Mouse (Mus musculus): ENCODE results near the gene Rex1bd.

Rex1bd gene

DNA sequence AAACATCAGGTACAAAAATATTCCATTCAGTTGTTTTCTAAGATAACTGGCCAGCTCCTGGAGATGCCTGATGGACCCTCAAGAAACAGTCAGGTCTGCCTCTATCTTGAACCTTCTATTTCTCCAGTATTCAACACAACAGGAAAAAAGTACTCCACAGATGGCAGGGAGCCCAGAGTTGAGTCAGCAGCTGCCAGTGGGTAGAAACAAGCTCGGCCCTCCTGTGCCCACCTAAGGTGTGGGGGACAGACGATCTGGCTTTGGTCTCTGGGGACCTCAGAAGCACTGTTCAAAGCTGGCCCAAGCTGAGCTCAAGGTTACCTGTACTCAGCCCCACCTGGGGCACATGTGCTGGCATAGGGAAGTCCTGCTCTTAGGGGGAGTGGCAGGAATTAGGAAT is 6.9 kb upstream of the Rex1bd start:
- ChIA-PET POLR2A (interaction anchor here (0.5 to 33.4 kb wide), 9 partner anchors 8 to 264 kb away, joined by 3 to 844 read pairs (median 4); partner anchors contain the start of genes Fkbp8 (in 3 of the 4), Kxd1 (in 3 of the 4) and Ell (in 2 of the 4)), CTCF (interaction anchor here in 1 of 4 experiments (0.6 to 0.7 kb wide), 2 partner anchors 22 to 153 kb away, joined by 3 read pairs; no protein-coding TSS in a partner anchor)

DNA sequence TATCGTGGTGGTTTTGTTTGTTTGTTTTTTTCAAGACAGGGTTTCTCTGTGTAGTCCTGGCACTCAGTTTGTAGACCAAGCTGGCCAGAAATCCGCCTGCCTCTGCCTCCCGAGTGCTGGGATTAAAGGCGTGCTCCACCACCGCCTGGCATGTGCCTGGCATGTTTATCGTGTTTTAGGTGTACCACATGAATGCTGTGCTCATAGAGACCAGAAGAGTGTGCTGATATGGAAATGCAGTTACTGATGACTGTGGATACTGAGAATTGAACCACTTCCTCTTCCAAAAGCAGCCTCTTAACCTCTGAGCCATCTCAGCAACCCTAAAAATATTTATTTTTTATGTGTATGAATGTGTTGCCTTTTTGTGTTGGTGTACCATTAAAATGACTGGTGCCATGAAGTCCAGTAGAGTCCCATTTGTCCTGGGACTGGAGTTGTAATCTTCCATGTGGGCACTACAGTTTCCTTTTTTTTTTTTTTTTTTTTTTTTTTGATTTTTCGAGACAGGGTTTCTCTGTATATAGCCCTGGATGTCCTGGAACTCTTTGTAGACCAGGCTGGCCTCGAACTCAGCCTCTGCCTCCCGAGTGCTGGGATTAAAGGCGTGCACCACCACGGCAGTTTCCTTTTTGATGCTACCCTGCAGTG is 5.8 kb upstream of the Rex1bd start:
- CTCF ChIA-PET: no interaction called here
- POLR2A ChIA-PET: interaction anchor here in 3 of 4 experiments (0.6 to 33.4 kb wide), 17 partner anchors 9 to 610 kb away, joined by 3 to 844 read pairs (median 7); partner anchors contain the start of genes Ell (in 2 of the 3), Fkbp8 (in 2 of the 3), Kxd1 (in 2 of the 3) and Klhl26 (in 1 of the 3)

GRCm38 (mm10) chr8:70511770-70512169 is 5.2 kb upstream of the Rex1bd start:
- ChIA-PET POLR2A (interaction anchor here (0.6 to 33.4 kb wide), 51 partner anchors 8 to 609 kb away, joined by 3 to 844 read pairs (median 4); partner anchors contain the start of genes Fkbp8 (in 4 of the 4), Kxd1 (in 4 of the 4), Ell (in 2 of the 4) and Jund (in 2 of the 4)), CTCF (interaction anchor here in 2 of 4 experiments (0.7 to 0.9 kb wide), 3 partner anchors 9 to 175 kb away, joined by 3 to 4 read pairs (median 4); partner anchors contain the start of genes Fkbp8 (in 1 of the 2) and Kxd1 (in 1 of the 2))

DNA sequence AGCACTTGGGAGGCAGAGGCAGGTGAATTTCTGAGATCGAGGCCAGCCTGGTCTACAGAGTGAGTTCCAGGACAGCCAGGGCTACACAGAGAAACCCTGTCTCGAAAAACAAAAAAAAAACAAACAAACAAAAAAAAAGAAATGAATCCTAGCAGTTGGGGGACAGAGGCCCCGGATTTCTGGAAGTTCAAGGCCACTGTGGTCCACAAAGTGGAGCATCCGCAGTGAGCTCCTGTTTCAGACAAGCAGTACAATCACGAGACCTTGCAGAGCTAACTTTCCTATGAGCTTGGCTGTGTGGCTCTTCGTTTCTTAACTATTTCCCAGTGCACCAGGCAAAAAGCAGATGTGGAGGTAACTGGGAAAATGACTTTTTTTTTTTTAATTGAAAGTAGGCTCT is 4.6 kb upstream of the Rex1bd start:
- POLR2A ChIA-PET: interaction anchor here (0.6 to 33.4 kb wide), 66 partner anchors 9 to 609 kb away, joined by 3 to 844 read pairs (median 4); partner anchors contain the start of genes Fkbp8 (in 4 of the 4), Kxd1 (in 4 of the 4), Ell (in 3 of the 4) and Jund (in 2 of the 4)

GRCm38 (mm10) chr8:70510228-70510915 is 3.8 kb upstream of the Rex1bd start, which contains the start of gene Uba52:
Uba52 (minus strand) TSS chr8:70510801.
- POLR2A ChIA-PET: interaction anchor here (0.5 to 33.4 kb wide), 89 partner anchors 8 to 1208 kb away, joined by 3 to 844 read pairs (median 4); partner anchors contain the start of genes Ell (in 4 of the 4), Fkbp8 (in 4 of the 4), Kxd1 (in 4 of the 4) and Lsm4 (in 3 of the 4)
- CTCF ChIA-PET: interaction anchor here in 2 of 4 experiments (0.5 to 1.5 kb wide), 5 partner anchors 34 to 1920 kb away, joined by 3 to 5 read pairs (median 4); partner anchors contain the start of gene Klhl26 (in 1 of the 2)

More for the DNA sequence above, 4.6 kb upstream of the Rex1bd start:
- CTCF ChIA-PET: interaction anchor here (0.6 to 0.9 kb wide), 6 partner anchors 10 to 178 kb away, joined by 3 to 4 read pairs (median 4); partner anchors contain the start of genes Fkbp8 (in 1 of the 4), Klhl26 (in 1 of the 4) and Kxd1 (in 1 of the 4)

DNA sequence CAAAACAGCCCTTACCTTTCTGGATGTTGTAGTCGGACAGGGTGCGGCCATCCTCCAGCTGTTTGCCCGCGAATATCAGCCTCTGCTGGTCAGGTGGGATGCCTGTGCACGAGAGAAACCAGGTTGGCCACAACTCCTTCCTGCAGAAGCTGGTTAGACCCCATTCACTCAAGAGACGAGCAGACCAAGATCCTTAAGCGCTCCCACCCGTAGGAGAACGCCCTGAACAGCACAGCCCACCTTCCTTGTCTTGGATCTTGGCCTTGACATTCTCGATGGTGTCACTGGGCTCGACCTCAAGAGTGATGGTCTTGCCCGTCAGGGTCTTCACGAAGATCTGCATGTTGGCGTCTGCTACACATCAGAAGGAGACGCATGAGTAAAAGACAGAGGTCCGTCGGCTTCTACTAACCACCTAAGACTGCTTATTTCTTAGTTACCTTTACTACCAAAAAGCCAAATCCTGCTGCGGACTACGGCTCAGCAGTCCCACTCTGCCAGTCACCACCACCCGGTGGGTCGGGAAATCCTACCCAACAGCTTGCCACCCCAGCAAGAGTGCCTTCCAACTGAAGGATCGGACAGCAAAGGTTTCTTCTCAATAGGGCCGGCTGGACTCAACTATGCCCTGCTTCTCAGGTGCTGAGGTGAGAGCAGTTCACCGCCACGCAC is 2.9 kb upstream of the Rex1bd start:
- POLR2A ChIA-PET: interaction anchor here (0.5 to 33.4 kb wide), 45 partner anchors 9 to 570 kb away, joined by 3 to 844 read pairs (median 5); partner anchors contain the start of genes Ell (in 4 of the 4), Fkbp8 (in 3 of the 4), Kxd1 (in 3 of the 4) and Lsm4 (in 2 of the 4)
- CTCF ChIA-PET: interaction anchor here in 1 of 4 experiments (1.5 kb wide), 1 partner anchor 348 kb away, joined by 3 read pairs; no protein-coding TSS in a partner anchor

- CTCF ChIA-PET: interaction anchor here in 3 of 4 experiments (0.6 to 4.6 kb wide), 8 partner anchors 21 to 256 kb away, joined by 3 to 66 read pairs (median 8); partner anchors contain the start of genes Ell (in 1 of the 3), Fkbp8 (in 1 of the 3) and Kxd1 (in 1 of the 3)
- POLR2A ChIA-PET: interaction anchor here (0.6 to 33.4 kb wide), 33 partner anchors 9 to 332 kb away, joined by 3 to 844 read pairs (median 7); partner anchors contain the start of genes Fkbp8 (in 4 of the 4), Kxd1 (in 4 of the 4), Ell (in 2 of the 4) and Jund (in 2 of the 4)
These were observed 458 bp upstream of the Rex1bd start for GRCm38 (mm10) chr8:70507027-70507393.

DNA sequence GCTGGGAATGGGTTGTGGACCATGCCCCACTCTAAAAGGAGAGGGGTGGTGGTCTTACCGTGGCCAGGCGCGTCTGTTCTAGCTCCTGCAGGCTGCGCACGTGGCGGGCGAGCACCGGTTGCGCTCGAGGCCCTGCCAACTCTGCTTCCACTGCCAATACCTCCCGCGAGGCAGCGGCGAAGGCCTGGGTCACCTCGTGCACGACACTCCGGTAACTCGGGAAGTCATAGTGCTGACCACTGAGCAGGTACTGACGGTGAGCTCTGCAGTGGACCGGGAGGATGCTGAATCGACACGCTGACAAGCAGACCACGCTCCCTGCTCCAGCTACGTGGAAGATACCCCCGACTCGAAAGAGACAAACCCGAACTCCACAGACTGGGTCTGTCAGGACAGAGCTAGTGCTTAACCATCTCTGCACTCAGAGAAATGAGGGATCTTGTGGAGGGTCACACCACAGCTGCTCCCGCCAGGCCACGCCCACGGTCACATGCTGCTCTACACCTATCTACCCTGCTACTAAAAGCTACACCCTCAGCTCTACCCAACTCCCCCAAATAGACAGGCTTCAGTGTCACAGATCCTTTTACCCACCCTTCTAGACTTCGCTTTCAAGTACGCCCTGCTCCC is 739 bp downstream of the Rex1bd start:
- POLR2A ChIA-PET: interaction anchor here (0.6 to 33.4 kb wide), 123 partner anchors 7 to 870 kb away, joined by 3 to 844 read pairs (median 4); partner anchors contain the start of genes Fkbp8 (in 4 of the 4), Kxd1 (in 4 of the 4), Ell (in 3 of the 4) and Jund (in 2 of the 4)
- CTCF ChIA-PET: interaction anchor here (0.6 to 4.6 kb wide), 52 partner anchors 9 to 527 kb away, joined by 3 to 66 read pairs (median 4); partner anchors contain the start of genes Fkbp8 (in 3 of the 4), Kxd1 (in 3 of the 4), Klhl26 (in 2 of the 4) and Upf1 (in 2 of the 4)

- POLR2A ChIA-PET: interaction anchor here (0.6 to 33.4 kb wide), 36 partner anchors 14 to 335 kb away, joined by 3 to 844 read pairs (median 6); partner anchors contain the start of genes Fkbp8 (in 3 of the 4), Kxd1 (in 3 of the 4), Ell (in 2 of the 4) and Jund (in 2 of the 4)
- CTCF ChIA-PET: interaction anchor here (0.5 to 4.6 kb wide), 34 partner anchors 9 to 353 kb away, joined by 3 to 66 read pairs (median 4); partner anchors contain the start of genes Fkbp8 (in 3 of the 4), Kxd1 (in 3 of the 4), Klhl26 (in 2 of the 4) and Upf1 (in 2 of the 4)
These were observed 1.7 kb downstream of the Rex1bd start for GRCm38 (mm10) chr8:70504851-70505250.

- POLR2A ChIA-PET: interaction anchor here in 3 of 4 experiments (0.6 to 33.4 kb wide), 15 partner anchors 13 to 204 kb away, joined by 3 to 844 read pairs (median 7); partner anchors contain the start of genes Ell (in 2 of the 3), Fkbp8 (in 2 of the 3), Klhl26 (in 2 of the 3) and Kxd1 (in 2 of the 3)
- CTCF ChIA-PET: interaction anchor here (0.5 to 4.6 kb wide), 28 partner anchors 8 to 353 kb away, joined by 3 to 66 read pairs (median 5); partner anchors contain the start of genes Fkbp8 (in 2 of the 4), Klhl26 (in 2 of the 4), Kxd1 (in 2 of the 4) and Ssbp4 (in 1 of the 4)
These were observed 2.2 kb downstream of the Rex1bd start for GRCm38 (mm10) chr8:70504291-70504716.

DNA sequence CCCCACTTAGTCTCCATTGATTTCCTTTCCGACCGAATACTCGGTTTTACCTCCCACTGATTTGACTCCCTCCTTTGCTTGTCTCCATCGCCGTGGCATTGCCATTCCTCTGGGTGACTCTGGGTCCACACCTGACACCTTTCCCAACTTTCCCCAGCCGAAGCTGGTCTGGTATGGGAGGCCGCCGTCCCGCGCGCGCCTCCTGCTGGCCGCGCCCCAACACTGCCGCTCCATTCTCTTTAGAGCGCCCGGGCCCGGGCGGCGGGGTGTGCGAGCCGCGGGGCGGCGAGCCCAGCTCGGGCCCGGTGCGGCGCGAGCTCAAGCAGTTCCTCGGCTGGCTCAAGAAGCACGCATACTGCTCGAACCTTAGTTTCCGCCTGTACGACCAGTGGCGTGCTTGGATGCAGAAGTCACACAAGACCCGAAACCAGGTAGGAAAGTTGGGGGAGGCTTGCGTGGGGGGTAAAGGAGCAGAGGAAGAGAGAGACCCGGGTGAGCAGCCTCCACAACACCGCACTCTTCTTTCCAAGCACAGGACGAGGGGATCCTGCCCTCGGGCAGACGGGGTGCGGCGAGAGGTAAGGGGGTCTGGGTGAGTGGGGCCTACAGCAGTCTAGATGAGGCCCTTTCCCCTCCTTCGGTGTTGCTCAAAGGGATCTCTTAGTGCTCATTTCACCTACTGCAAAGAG is 3.3 kb downstream of the Rex1bd start:
- POLR2A ChIA-PET: interaction anchor here (0.6 to 33.4 kb wide), 24 partner anchors 10 to 337 kb away, joined by 3 to 844 read pairs (median 3); partner anchors contain the start of genes Ell (in 2 of the 4), Fkbp8 (in 2 of the 4), Jund (in 2 of the 4) and Klhl26 (in 2 of the 4)
- CTCF ChIA-PET: interaction anchor here (0.6 to 4.6 kb wide), 45 partner anchors 8 to 302 kb away, joined by 3 to 66 read pairs (median 4); partner anchors contain the start of genes Fkbp8 (in 2 of the 4), Klhl26 (in 2 of the 4), Kxd1 (in 2 of the 4) and Ell (in 1 of the 4)

DNA sequence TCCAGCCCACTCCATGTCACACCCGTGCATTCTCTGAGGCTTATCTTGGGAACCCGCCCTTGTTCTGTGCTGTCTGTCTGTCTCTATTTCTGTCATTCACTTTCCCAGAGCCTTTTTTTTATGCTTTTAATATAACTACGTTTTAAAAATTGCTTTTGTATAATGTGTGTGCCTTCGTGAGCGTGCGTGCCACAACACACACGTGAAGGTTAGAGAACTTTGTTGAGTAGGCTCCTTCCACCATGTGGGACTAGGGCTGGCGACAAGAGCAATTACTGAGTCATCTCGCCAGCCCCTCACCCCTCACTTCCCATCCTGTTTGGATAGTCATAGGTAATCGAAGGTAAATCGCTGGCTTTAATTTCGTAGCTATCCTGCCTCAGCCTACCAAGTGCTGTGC is 4.0 kb downstream of the Rex1bd start:
- ChIA-PET CTCF (interaction anchor here (0.6 to 4.6 kb wide), 36 partner anchors 8 to 266 kb away, joined by 3 to 66 read pairs (median 4); partner anchors contain the start of genes Fkbp8 (in 2 of the 4), Klhl26 (in 2 of the 4), Kxd1 (in 2 of the 4) and Ell (in 1 of the 4)), POLR2A (interaction anchor here in 3 of 4 experiments (0.7 to 33.4 kb wide), 23 partner anchors 9 to 337 kb away, joined by 3 to 844 read pairs (median 3); partner anchors contain the start of genes Ell (in 2 of the 3), Jund (in 2 of the 3), Kxd1 (in 2 of the 3) and Arrdc2 (in 1 of the 3))

- ChIA-PET POLR2A (interaction anchor here in 2 of 4 experiments (0.7 to 33.4 kb wide), 15 partner anchors 8 to 224 kb away, joined by 3 to 844 read pairs (median 3); partner anchors contain the start of genes Kxd1 (in 2 of the 2), Uba52 (in 2 of the 2), Ell (in 1 of the 2) and Fkbp8 (in 1 of the 2)), CTCF (interaction anchor here in 3 of 4 experiments (0.7 to 4.6 kb wide), 7 partner anchors 25 to 117 kb away, joined by 3 to 66 read pairs (median 6); partner anchors contain the start of genes Fkbp8 (in 1 of the 3), Klhl26 (in 1 of the 3) and Kxd1 (in 1 of the 3))
These were observed 4.6 kb downstream of the Rex1bd start for GRCm38 (mm10) chr8:70501820-70502529.
